Mouse (Mus musculus) brain, embryonic 14.5 days (tissue): Measurements from ENCODE around the gene Cabp2.

Experiments used
- CTCF ChIP-seq: fragments of 200-500 bp; IDR thresholded peaks from 2 replicates; pipeline ENCODE4 v1.5.1; 2012; ENCODE audit warnings: inconsistent platforms, mild to moderate bottlenecking, moderate library complexity, borderline replicate concordance; ENCODE audit not compliant: insufficient read depth, insufficient read length; ENCODE audit errors: extremely low read depth
- POLR2A ChIP-seq: fragments of 200-500 bp; IDR thresholded peaks from 2 replicates; pipeline ENCODE4 v1.6.1; 2012; ENCODE audit warnings: mild to moderate bottlenecking, inconsistent platforms, borderline replicate concordance; ENCODE audit not compliant: poor library complexity, insufficient read depth, insufficient read length, severe bottlenecking; ENCODE audit errors: extremely low read depth

DNA sequence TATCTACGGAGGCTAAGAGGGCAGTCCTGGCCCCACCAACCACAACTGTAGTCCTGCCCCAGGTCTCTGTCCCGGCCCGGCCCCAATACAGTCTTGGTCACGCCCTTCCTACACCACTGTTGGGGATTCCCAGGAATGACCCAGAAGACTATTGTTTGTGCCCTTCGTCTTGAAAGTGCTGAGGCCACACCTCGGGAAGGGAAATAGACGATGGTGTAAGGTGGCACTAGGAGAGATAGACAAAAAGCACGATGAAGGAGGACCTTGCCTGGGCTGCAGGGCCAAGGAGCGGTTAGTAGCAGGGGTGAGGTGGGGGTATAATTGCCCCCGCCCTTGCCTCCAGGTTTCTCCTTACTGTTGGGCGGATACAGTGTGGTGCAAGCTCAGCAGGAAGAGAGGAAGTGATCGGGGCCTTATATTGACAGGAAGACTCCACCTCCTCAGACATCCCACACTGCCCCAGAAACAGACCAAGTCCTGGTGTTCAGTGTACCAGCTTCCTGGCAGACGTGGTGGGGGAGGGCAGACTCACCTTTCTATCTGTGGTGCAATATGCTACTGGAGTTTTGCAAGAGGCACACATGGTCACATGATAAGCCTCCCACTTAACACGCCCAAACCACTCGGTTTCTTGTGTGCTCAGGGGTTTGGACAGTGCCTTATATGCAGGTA, 22.2 kb upstream of the Cabp2 start, which contains the start of gene Gstp3:
- TF ChIP-seq POLR2A = no peak
- TF ChIP-seq CTCF = no peak
